Mouse (Mus musculus) bone marrow, adult 2 months (tissue): Measurements from ENCODE around the gene Timm10. TPM values are rescaled to one million over a fixed set of nuclear protein-coding genes. Genes with fewer than 3 reads are reported as not detected.

Source experiments
- H3K27ac ChIP-seq: fragments of 200-500 bp; 2 replicates; pipeline ENCODE4 v1.5.1; 2012; ENCODE audit warnings: low read depth, mild to moderate bottlenecking, control low read depth, inconsistent platforms, low read length; ENCODE audit not compliant: control insufficient read depth, poor library complexity, insufficient read depth
- H3K4me1 ChIP-seq: fragments of 200-500 bp; 2 replicates; pipeline ENCODE4 v1.6.1; 2011; ENCODE audit warnings: low read length; ENCODE audit not compliant: control insufficient read depth, insufficient read depth
- H3K4me3 ChIP-seq: fragments of 200-500 bp; replicated peaks from 2 replicates; pipeline ENCODE3; 2011; ENCODE audit warnings: mild to moderate bottlenecking, low read depth, low read length, control low read depth; ENCODE audit not compliant: control insufficient read depth
- CTCF ChIP-seq: fragments of 200-500 bp; IDR thresholded peaks from 2 replicates; pipeline ENCODE4 v1.5.1; 2011; ENCODE audit warnings: low read length, control low read depth; ENCODE audit not compliant: control insufficient read depth, insufficient read depth
- POLR2A ChIP-seq: fragments of 200-500 bp; IDR thresholded peaks from 2 replicates; pipeline ENCODE4 v1.6.1; 2011; ENCODE audit warnings: low read depth, mild to moderate bottlenecking, control low read depth, low read length, borderline replicate concordance; ENCODE audit not compliant: control insufficient read depth
- WGBS: fragments of 180-500 bp; shearing (Covaris S2); methylation state at CpG from one replicate; pipeline ENCODE4 v1.1.7; 2018; 5-methylcytosine and 5-hydroxymethylcytosine counted together
- polyA plus RNA-seq: library from polyadenylated mRNA; stranded (reverse); fragments of >200 nt; gene quantifications from 2 replicates; pipeline ENCODE4 v1.2.4, GENCODE M21; 2011; ENCODE audit warnings: low replicate concordance; ENCODE audit not compliant: missing spikeins, insufficient read depth, insufficient read length

Gene Timm10
- polyA plus RNA-seq, 1 experiment, result 33.8 TPM

DNA sequence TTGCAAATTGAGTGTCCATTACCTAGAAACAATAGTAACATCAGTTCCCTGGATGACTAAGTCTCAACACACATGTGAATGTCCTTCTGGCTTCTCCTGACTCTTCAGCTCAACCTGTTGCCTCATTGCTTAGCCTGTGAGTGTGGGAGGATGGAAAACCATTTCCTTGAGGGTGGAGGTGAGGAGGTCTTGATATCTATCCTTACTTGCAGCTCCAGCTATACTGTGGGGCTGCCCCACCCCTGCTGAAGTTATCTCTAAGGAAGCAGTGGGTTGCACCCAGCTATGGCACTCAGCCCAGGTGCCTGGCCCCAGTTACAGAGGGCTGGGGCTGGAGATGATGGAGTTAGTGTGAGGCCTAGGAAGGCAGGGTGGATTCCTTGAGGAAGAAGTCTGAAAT lies 15.1 kb downstream of the Timm10 start:
- peak; percentile 68; the same call in 1 of the 2 replicates for TF ChIP-seq POLR2A
- no peak for TF ChIP-seq CTCF
- H3K4me1 ChIP-seq, result no peaks in the 10 kb centered on the region; the same call in 1 of the 2 replicates
- peak overlapping the region; percentile 71 for H3K4me3 ChIP-seq

DNA sequence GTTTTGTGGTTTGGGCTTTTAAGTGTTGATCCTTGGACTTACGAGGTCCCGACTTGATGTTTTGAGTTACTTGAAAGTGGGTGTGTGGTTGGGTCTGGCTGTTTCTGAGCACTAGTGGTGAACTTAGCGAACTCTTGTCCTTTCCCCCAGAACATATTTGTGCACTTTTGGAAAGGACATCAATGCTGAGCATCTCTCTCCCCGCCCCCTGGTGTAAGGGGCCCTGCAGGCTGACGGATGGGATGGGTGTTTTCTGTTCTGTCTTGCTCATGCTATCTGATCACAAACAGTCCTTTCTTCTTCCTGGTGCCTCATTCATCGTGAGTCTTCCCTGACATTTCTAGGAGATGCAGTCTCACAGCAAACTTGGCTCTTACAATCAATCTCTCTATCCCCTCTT lies 16.9 kb downstream of the Timm10 start:
- no peak overlapping the region for H3K27ac ChIP-seq
- 60% methylated on average over 6 of the region's 6 CpGs for WGBS

More for the DNA sequence above, 15.1 kb downstream of the Timm10 start:
- peak overlapping the region; percentile 66 for H3K27ac ChIP-seq

DNA sequence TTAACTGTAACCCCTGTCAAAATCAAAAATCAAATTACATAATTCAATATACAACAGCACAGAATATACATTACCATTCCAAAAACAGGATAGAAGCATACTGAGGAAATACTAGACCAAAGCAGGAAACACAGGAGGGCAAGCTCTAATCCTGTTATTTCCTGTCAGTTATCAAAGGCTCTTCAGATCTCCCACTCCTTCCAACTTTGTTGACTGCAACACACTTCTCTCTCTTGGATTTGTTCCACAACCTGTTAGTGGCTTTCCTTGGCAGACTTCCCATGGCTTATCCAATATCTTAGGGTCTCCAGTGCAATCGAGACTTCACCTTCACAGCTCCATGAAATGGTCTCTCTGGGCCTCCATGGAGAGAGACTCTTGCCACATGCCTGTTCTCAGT lies 18.4 kb downstream of the Timm10 start:
- Histone ChIP-seq H3K27ac (no peak overlapping the region), H3K4me1 (no peaks in the 10 kb centered on the region), H3K4me3 (no peak overlapping the region)
- 15% methylated on average over 1 of the region's 1 CpGs for WGBS
- TF ChIP-seq CTCF (no peak), POLR2A (no peak)

More for the DNA sequence above, 16.9 kb downstream of the Timm10 start:
- Histone ChIP-seq H3K4me3 (peak overlapping the region; percentile 59), H3K4me1 (no peaks in the 10 kb centered on the region)
- no peak for TF ChIP-seq POLR2A
- no peak for TF ChIP-seq CTCF

DNA sequence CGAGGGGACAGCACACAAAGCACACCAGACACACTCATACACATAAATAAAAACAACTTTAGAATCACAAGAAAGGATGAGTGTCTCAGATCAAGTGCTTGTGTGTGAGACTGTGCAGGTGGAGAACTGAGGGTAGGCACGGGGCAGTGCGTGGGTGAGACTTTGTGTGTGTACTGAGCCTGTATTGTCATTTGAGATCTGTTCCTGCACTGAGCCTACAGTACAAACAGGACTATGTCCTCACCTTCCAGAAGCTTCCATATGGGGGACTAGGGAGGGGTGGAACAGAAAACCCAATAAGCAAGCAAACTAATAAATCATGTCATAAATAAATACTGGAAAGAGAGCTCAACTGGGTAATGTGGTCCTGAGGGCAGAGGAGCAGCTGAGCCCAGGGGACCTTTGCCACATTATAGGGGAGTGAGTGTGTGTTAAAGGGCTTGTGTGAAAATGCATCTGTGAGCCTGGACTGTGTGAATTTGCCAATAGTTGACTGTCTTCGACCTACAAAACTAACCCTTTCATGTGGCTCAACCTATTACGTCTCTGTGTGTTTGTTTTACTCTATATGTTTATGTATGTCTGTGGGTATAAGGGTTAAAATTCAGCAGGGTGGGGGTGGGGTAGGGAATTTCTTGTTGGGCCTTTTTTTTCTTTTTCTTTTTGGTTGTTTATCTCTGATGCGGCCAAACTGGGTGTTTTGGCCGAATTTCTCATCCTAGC lies 23.8 kb downstream of the Timm10 start:
- Histone ChIP-seq H3K4me3 (no peak overlapping the region), H3K4me1 (no peaks in the 10 kb centered on the region), H3K27ac (no peak overlapping the region)
- no peak for TF ChIP-seq CTCF
- 84% methylated on average over 7 of the region's 7 CpGs for WGBS

DNA sequence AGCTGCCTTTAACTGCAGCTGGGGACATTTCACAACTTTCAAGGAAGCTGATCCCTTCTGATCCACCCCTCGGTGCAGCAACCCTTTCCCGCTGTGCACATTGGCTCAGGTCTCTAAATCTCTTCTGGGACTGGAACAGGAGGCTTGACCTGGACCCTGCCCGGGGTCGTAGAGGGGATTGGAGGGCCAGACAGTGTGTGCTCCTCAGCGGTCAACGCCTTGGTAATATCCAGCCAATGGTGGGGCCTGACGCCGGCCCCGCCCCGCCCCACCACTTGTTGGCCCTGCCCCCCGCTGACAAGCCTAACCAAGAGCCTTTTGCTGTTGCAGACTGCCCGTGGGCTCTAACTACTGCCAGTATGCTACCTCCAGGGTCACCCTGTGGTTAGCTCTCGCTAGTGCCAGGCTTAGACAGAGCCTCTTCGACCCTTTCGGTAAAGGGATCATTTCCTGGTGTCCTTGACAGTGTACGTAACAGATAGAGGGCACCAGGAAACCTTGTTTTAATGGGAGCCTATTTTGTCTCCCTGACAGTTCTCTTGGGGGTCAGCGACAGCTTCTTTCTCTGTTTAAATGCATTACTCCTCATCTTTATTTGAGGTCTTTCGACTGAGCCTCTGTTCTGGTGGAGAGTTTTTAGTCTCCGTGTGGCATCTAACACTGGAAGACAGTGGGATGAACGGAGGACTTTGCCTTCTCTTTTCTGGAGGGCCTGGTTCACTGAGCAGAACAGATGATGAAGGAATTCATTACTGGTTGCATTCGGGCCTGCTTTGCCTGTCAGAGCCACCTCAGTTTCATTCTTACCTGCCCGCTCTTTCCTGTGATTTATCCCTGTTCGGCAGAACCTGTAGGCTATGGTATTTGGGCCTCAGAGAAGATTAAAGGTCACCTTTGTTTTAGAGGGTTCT lies 24.6 kb downstream of the Timm10 start:
- WGBS, result 88% methylated on average over 23 of the region's 23 CpGs
- no peak for TF ChIP-seq POLR2A
- no peak for TF ChIP-seq CTCF
- Histone ChIP-seq H3K27ac (no peak overlapping the region), H3K4me1 (no peaks in the 10 kb centered on the region), H3K4me3 (no peak overlapping the region)

DNA sequence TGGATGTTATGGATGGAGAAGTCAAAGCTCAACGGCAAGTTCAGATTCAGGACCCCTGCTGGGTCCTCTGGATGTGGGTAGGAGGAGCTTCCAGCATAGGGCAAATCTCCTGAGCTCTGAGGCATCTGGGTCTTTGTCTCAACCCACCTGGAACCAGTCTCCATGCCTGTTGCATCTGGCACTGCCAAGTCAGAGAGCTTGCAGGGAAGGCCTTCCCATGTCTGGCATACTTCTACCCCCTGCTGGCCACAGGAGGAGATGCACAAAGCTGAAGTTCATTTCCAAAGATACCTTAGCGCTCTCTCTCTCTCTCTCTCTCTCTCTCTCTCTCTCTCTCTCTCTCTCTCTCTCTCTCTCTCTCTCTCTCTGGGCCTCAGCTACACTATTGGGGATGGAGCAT lies 28.9 kb downstream of the Timm10 start:
- Histone ChIP-seq H3K4me1 (no peaks in the 10 kb centered on the region), H3K27ac (no peak overlapping the region), H3K4me3 (no peak overlapping the region)
- TF ChIP-seq POLR2A (no peak), CTCF (peak; percentile 83)
- 73% methylated on average over 2 of the region's 2 CpGs for WGBS

DNA sequence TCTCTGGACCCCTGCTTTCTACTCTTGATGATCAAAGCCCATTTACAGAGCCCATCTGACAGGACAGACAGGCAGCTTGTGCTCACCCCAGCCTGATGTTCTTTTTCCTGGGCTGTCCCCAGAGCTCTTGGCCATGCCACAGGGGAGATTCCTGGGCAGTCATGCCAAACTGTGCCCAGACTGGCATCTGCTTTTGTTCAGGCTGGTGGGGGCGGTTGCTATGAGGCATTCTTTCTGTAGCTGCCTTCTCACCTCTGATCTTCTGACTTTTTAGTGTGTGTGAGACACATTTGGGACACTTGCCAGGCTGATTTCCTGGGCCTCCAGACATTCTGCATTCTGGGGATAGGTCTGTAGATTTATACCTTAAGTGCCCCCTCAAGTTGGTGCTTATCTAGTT lies 31.8 kb downstream of the Timm10 start:
- no peaks in the 10 kb centered on the region for H3K4me1 ChIP-seq
- no peak overlapping the region for H3K4me3 ChIP-seq
- 94% methylated on average over 1 of the region's 1 CpGs for WGBS
- TF ChIP-seq POLR2A, result no peak
- TF ChIP-seq CTCF, result no peak
- H3K27ac ChIP-seq, result no peak overlapping the region

DNA sequence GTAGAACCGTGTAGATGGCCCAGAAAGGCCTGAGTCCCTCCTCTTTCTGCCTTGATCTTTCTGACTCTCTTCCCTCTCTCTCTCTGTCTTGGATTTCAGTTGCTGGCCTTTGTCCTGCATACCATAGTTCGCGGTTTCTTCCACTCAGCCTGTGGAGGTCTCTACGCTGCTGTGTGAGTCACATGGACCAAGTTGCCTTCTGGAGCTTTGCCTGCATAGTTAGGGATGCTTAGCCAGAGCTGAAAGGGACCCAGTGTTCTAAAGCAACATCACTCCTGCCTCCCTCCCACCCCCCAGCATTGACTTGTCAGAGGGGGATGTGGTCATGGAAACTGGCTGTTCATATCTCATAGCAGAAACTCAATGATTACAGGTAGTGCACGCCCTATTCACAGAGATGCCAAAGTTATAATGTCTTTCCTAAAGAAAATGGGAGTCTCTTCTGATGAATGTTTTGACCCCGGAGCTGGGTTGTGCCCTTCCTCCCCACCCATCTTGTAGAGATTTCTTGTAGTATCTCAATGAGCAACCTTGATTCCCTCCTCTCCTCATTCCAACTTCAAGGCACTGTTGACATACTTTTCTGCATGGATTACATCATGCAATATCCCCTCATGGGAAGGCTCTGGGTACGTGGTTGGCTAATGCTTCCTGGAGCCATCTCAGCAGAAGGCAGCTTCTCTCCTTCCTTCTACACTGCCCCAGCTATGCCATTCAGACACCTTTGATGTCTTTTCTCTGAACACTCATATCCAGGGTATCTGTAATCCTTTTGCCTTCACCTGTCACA lies 33.4 kb downstream of the Timm10 start:
- Histone ChIP-seq H3K4me3 (no peak overlapping the region), H3K4me1 (no peaks in the 10 kb centered on the region), H3K27ac (no peak overlapping the region)
- 85% methylated on average over 7 of the region's 7 CpGs for WGBS
- no peak for TF ChIP-seq CTCF
- no peak for TF ChIP-seq POLR2A
